Mouse (Mus musculus): Measurements from ENCODE around the gene Cavin2.

- no peak for TF ChIP-seq CTCF (IDR thresholded peaks at IDR 0.05; ENCODE audit: extremely low read depth, insufficient read length, insufficient replicate concordance, low read depth, low read length)
- no peak for TF ChIP-seq POLR2A (IDR thresholded peaks at IDR 0.05; ENCODE audit: low read depth, low read length)
Observed at GRCm38 (mm10) chr1:51307056-51307455, 18.1 kb downstream of the Cavin2 start.
